Mouse (Mus musculus): ENCODE measurements around the gene Cela1. TPM values are rescaled to one million over a fixed set of nuclear protein-coding genes. Genes with fewer than 3 reads are reported as not detected.

Gene Cela1
- polyA plus RNA-seq, 1 experiment = 5,688 TPM

DNA sequence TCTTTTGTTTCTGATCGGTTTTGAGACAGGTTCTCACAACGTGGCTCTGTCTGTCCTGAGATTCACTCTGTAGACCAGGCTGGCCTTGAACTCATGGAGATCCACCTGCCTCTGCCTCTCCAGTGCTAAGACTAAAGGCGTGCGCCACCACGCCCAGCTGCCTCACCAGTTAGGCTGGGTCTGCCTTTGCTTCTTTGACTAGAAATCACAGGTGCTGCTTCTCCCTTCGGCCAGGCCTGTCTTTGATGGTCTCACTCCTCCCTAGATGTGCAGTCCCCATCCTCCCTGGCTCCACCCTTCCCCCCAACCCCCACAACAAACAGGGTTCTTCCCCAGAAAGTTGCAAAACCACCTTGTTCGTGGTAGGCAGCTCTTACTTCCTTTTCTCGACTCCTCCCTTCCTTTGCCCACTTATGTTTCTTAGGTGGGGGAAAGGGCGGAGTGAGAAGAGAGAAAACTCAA, 22.9 kb downstream of the Cela1 start:
- peaks cover 24% of the 10 kb centered on the region; the same call in 1 of the 2 replicates for H3K4me1 ChIP-seq (ENCODE audit: control insufficient read depth, insufficient read depth, insufficient read length)
- peak overlapping the region; percentile 92 for H3K27ac ChIP-seq (ENCODE audit: insufficient read depth, low read length)
- peak; percentile 82 to 84 for DNase-seq (ENCODE audit: low read depth in 1 of 2, low spot score in 2 of 2)

DNA sequence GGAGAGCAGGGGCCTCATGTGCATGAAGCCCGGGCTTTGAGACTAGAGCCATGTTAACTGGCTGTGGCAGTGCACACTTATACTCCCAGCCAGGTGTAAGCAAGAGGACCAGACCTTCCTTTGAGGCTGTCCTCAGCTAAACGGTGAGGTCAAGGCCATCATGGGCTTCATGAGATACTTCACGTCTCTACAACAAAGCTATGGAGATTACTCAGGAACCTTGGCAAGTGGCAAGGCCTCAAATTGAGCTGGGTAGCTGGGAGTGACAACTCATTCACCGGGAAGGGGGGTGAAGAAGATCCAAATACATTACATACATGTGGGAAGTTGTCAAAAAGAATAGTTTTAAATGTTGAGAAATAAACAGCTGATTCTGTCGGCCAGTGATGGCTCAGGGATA, 26.9 kb downstream of the Cela1 start:
- Histone ChIP-seq H3K27me3 (ENCODE audit: control insufficient read depth, insufficient read depth, low read length) (no peaks in the 10 kb centered on the region), H3K27ac (ENCODE audit: insufficient read depth, low read length) (no peak overlapping the region), H3K4me1 (ENCODE audit: control insufficient read depth, insufficient read depth, insufficient read length) (peaks cover 17% of the 10 kb centered on the region; the same call in 1 of the 2 replicates), H3K4me3 (ENCODE audit: extremely low read depth, insufficient read depth, insufficient read length) (no peak overlapping the region), H3K36me3 (ENCODE audit: control insufficient read depth, insufficient read depth, low read length) (peaks cover 31% of the 10 kb centered on the region)
- TF ChIP-seq POLR2A (IDR thresholded peaks at IDR 0.05; ENCODE audit: low read depth, low read length) (no peak), CTCF (IDR thresholded peaks at IDR 0.05; ENCODE audit: extremely low read depth, insufficient read depth, insufficient read length, insufficient replicate concordance) (no peak)
- DNase-seq (ENCODE audit: low read depth in 1 of 2, low spot score in 2 of 2) = no peak
- 90% methylated on average over 5 of the region's 5 CpGs for WGBS

More for the DNA sequence above, 22.9 kb downstream of the Cela1 start:
- H3K36me3 ChIP-seq (ENCODE audit: control insufficient read depth, insufficient read depth, low read length) = peaks cover 6% of the 10 kb centered on the region
- TF ChIP-seq POLR2A (IDR thresholded peaks at IDR 0.05; ENCODE audit: low read depth, low read length) (no peak), CTCF (IDR thresholded peaks at IDR 0.05; ENCODE audit: extremely low read depth, insufficient read depth, insufficient read length, insufficient replicate concordance) (no peak)
- 21% methylated on average over 9 of the region's 9 CpGs for WGBS
- no peaks in the 10 kb centered on the region for H3K27me3 ChIP-seq (ENCODE audit: control insufficient read depth, insufficient read depth, low read length)
- H3K4me3 ChIP-seq (ENCODE audit: extremely low read depth, insufficient read depth, insufficient read length) = no peak overlapping the region

DNA sequence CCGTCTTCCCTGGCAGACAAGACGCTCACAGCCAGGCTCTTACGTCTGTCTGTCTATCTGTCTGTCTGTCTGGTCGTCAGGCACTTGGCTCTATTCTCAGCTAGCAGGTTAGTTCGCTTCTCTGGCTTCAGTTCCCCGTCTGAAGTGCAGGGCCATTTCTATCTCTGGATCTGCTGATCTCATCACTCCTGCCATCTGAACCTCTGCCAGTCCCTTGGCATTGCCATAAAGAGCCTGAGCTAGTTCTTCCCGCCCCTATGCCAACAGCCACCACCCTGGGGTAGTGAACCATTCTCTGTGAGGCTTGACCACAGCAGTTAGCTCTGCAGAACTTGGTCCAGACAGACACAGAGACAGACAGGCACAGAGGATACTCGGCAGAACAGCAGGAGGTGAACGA, 27.4 kb downstream of the Cela1 start:
- Histone ChIP-seq H3K36me3 (ENCODE audit: control insufficient read depth, insufficient read depth, low read length) (peaks cover 31% of the 10 kb centered on the region), H3K4me1 (ENCODE audit: control insufficient read depth, insufficient read depth, insufficient read length) (peaks cover 14% of the 10 kb centered on the region; the same call in 1 of the 2 replicates), H3K4me3 (ENCODE audit: extremely low read depth, insufficient read depth, insufficient read length) (no peak overlapping the region), H3K27me3 (ENCODE audit: control insufficient read depth, insufficient read depth, low read length) (no peaks in the 10 kb centered on the region), H3K27ac (ENCODE audit: insufficient read depth, low read length) (no peak overlapping the region)
- WGBS = 84% methylated on average over 9 of the region's 9 CpGs
- TF ChIP-seq CTCF (IDR thresholded peaks at IDR 0.05; ENCODE audit: extremely low read depth, insufficient read depth, insufficient read length, insufficient replicate concordance) (no peak), POLR2A (IDR thresholded peaks at IDR 0.05; ENCODE audit: low read depth, low read length) (no peak)
- DNase-seq (ENCODE audit: low read depth in 1 of 2, low spot score in 2 of 2) = no peak

DNA sequence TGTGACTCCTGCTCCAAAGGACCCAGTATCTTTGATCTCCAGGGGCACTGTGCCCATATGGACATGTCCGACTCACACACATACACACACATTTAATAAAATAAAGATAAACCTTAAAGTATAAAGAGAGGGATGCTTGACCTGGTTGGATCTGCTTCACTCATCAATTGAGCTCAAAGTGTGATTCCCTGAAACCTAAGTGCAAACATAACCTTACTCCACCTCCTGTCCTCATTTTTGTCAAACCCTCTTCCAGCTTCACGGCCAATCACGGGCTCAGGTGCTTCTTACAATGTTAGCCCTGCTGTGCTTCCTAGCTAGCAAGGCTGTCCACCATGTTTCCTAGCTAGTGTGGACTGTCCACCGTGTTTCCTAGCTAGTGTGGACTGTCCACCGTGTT, 32.5 kb downstream of the Cela1 start:
- 90% methylated on average over 5 of the region's 5 CpGs for WGBS
- H3K27me3 ChIP-seq (ENCODE audit: control insufficient read depth, insufficient read depth, low read length) = no peaks in the 10 kb centered on the region
- no peak overlapping the region for H3K4me3 ChIP-seq (ENCODE audit: extremely low read depth, insufficient read depth, insufficient read length)
- H3K27ac ChIP-seq (ENCODE audit: insufficient read depth, low read length) = no peak overlapping the region
- no peak for TF ChIP-seq CTCF (IDR thresholded peaks at IDR 0.05; ENCODE audit: extremely low read depth, insufficient read depth, insufficient read length, insufficient replicate concordance)
- H3K36me3 ChIP-seq (ENCODE audit: control insufficient read depth, insufficient read depth, low read length) = peaks cover 46% of the 10 kb centered on the region
- DNase-seq (ENCODE audit: low read depth in 1 of 2, low spot score in 2 of 2) = no peak
- no peaks in the 10 kb centered on the region for H3K4me1 ChIP-seq (ENCODE audit: control insufficient read depth, insufficient read depth, insufficient read length)

DNA sequence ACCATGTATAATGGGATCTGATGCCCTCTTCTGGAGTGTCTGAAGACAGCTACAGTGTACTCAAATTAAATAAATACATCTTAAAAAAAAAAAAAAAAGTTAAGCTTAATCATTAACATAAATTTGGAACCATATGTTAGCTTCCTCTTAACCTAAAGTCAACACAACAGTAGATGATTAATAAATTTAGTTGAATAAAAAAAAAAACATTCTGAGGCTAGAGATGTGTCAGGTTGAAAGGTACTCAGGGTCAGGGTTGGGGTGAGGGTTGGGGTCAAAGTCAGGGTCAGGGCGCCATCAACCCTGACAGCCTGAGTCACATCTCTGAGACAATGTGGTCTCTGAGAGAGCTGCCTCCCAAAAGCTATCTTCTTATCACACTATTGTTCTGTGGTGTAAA, 33.5 kb downstream of the Cela1 start:
- WGBS = 91% methylated on average over 1 of the region's 1 CpGs
- Histone ChIP-seq H3K4me3 (ENCODE audit: extremely low read depth, insufficient read depth, insufficient read length) (no peak overlapping the region), H3K27me3 (ENCODE audit: control insufficient read depth, insufficient read depth, low read length) (no peaks in the 10 kb centered on the region), H3K4me1 (ENCODE audit: control insufficient read depth, insufficient read depth, insufficient read length) (no peaks in the 10 kb centered on the region), H3K36me3 (ENCODE audit: control insufficient read depth, insufficient read depth, low read length) (peaks cover 46% of the 10 kb centered on the region), H3K27ac (ENCODE audit: insufficient read depth, low read length) (no peak overlapping the region)
- TF ChIP-seq CTCF (IDR thresholded peaks at IDR 0.05; ENCODE audit: extremely low read depth, insufficient read depth, insufficient read length, insufficient replicate concordance) (no peak), POLR2A (IDR thresholded peaks at IDR 0.05; ENCODE audit: low read depth, low read length) (no peak)
- DNase-seq (ENCODE audit: low read depth in 1 of 2, low spot score in 2 of 2) = no peak

DNA sequence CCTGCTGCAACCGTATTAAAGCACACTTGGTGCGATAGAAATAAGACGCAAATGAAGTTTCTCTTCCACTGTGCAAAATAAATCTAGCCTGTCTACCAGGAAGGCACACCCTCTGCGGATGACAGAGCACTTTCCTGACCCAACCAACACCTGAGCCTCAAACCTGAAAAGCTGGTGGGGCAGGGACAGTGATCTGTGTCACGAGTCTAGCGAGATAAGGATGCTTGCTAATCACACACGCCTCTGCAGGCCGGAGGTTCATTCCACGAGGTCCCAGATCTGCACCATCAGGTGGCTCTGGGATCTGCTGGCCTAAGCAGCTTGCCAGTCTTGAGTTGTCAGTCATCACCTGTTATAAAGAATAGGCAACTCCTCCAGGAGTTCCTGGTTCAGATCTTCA, 36.1 kb downstream of the Cela1 start:
- 80% methylated on average over 9 of the region's 9 CpGs for WGBS
- no peaks in the 10 kb centered on the region for H3K27me3 ChIP-seq (ENCODE audit: control insufficient read depth, insufficient read depth, low read length)
- TF ChIP-seq POLR2A (IDR thresholded peaks at IDR 0.05; ENCODE audit: low read depth, low read length) = no peak
- TF ChIP-seq CTCF (IDR thresholded peaks at IDR 0.05; ENCODE audit: extremely low read depth, insufficient read depth, insufficient read length, insufficient replicate concordance) = no peak
- H3K4me1 ChIP-seq (ENCODE audit: control insufficient read depth, insufficient read depth, insufficient read length) = no peaks in the 10 kb centered on the region
- H3K27ac ChIP-seq (ENCODE audit: insufficient read depth, low read length) = no peak overlapping the region
- no peak overlapping the region for H3K4me3 ChIP-seq (ENCODE audit: extremely low read depth, insufficient read depth, insufficient read length)
- DNase-seq (ENCODE audit: low read depth in 1 of 2, low spot score in 2 of 2) = no peak
- peaks cover 43% of the 10 kb centered on the region for H3K36me3 ChIP-seq (ENCODE audit: control insufficient read depth, insufficient read depth, low read length)

DNA sequence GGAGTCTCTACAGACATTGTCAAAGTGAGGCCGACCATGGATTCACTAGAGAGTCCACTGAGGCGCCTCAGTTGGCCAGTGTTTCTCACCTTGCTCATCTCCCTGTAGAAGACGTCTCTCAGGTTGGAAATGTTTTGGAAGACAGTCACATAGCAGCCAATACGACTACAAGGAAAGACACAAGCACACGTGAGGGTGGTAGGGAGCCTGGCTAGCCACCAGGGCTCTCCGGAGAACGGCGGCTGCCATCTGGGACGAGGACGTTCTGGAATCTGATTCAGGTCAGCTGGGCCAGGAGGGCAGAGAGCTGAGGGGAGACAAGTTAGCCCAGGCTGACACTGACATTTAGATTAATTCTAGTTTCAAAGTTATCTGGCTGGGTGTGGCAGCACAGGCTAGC, 37.6 kb downstream of the Cela1 start:
- Histone ChIP-seq H3K27ac (ENCODE audit: insufficient read depth, low read length) (no peak overlapping the region), H3K36me3 (ENCODE audit: control insufficient read depth, insufficient read depth, low read length) (peaks cover 48% of the 10 kb centered on the region)
- WGBS = 96% methylated on average over 10 of the region's 10 CpGs

More for the DNA sequence above, 37.6 kb downstream of the Cela1 start:
- no peak for DNase-seq (ENCODE audit: low read depth in 1 of 2, low spot score in 2 of 2)
- no peak for TF ChIP-seq CTCF (IDR thresholded peaks at IDR 0.05; ENCODE audit: extremely low read depth, insufficient read depth, insufficient read length, insufficient replicate concordance)
- no peak for TF ChIP-seq POLR2A (IDR thresholded peaks at IDR 0.05; ENCODE audit: low read depth, low read length)
- H3K4me1 ChIP-seq (ENCODE audit: control insufficient read depth, insufficient read depth, insufficient read length) = no peaks in the 10 kb centered on the region
- no peaks in the 10 kb centered on the region for H3K27me3 ChIP-seq (ENCODE audit: control insufficient read depth, insufficient read depth, low read length)
- H3K4me3 ChIP-seq (ENCODE audit: extremely low read depth, insufficient read depth, insufficient read length) = no peak overlapping the region

Data from spleen, adult 2 months (tissue).